Mouse (Mus musculus): ENCODE measurements around the gene Obp2a.

GRCm38 (mm10) chr2:25654502-25654901, 45.3 kb upstream of the Obp2a start:
- no peak for TF ChIP-seq CTCF (IDR thresholded peaks at IDR 0.05; ENCODE audit: borderline replicate concordance, extremely low read depth, insufficient read depth, insufficient read length)
- TF ChIP-seq POLR2A (IDR thresholded peaks at IDR 0.05; ENCODE audit: borderline replicate concordance, extremely low read depth, insufficient read depth, insufficient read length, poor library complexity, severe bottlenecking) = no peak

Measured in brain, embryonic 14.5 days (tissue).